Mouse (Mus musculus): ENCODE measurements at regions not wholly inside any gene's neighbourhood (a gene's known extent, or its start where the extent isn't known, plus 50 kb on each side); places are given as distances from the start of the nearest gene placed in this dataset.

GRCm38 (mm10) chr15:43581246-43581645 lies 3447.1 kb downstream of the 9330182O14Rik start:
- TF ChIP-seq CTCF (IDR thresholded peaks at IDR 0.05; ENCODE audit: borderline replicate concordance, insufficient read depth, low read depth, low read length), result no peak
- no peak for TF ChIP-seq POLR2A (IDR thresholded peaks at IDR 0.05; ENCODE audit: borderline replicate concordance, insufficient read depth, low read length)

Data from cerebellum, adult 2 months (tissue).